Mouse (Mus musculus): ENCODE results near the gene Pakap. TPM values are rescaled to one million over a fixed set of nuclear protein-coding genes. Genes with fewer than 3 reads are reported as not detected.

The Pakap gene
- polyA plus RNA-seq, 1 experiment: not detected

DNA sequence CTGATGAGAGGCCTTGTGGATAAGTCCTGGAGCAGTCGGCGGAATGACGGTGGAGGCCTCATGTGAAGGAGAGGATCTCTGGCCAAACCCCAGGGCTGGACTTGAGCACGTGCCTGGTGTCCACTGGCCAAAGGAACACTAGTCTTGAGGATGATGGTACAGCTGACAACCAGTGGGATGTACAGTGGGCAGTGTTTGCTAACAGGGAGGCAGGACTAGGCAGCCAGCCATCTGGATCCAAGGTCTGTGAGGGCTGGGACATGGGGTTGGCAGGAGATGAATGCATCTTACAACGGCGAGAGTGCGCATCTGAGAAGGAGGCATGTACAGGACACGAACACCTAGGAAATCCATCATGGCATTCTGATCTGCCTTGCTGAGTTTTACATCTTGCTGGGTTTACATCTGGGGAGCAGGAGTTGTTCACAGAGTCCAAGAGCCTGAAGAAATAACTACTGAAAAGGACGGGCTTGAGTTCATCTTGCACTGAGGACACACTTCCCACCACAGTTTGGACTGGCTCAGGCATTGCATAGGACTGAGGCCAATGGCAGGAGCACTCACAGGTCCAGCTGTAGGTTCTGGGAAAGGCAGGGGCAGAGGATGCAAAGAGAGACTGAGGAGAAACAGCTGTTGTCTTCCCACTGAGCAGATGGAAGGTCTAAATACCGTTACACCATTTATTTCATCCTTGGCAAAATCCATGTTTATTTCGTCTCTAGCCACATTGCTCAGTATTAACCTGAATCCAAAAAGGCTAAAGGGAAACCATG lies 32.9 kb downstream of the Pakap start:
- no peak for TF ChIP-seq GATA1 (IDR thresholded peaks at IDR 0.05; ENCODE audit: low read length)

DNA sequence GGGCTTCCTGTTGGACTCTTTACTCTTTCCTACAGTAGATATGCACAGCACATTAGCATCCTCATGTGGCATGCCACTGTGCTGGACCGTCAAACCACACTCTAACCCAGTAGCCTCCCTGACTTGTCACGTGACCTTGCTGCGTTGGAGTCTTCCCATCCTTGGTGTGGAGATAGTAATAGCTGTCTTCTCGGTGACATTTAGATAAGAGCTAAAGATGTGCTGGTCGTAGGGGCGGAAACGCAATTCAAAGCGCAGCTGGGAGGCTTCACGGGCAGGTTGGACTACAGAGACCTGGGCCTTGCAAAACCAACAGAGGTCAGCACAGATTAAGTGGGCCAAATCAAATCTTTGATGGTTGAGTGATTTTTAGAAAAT lies 33.5 kb downstream of the Pakap start:
- TF ChIP-seq GATA1 (IDR thresholded peaks at IDR 0.05; ENCODE audit: low read length): no peak

DNA sequence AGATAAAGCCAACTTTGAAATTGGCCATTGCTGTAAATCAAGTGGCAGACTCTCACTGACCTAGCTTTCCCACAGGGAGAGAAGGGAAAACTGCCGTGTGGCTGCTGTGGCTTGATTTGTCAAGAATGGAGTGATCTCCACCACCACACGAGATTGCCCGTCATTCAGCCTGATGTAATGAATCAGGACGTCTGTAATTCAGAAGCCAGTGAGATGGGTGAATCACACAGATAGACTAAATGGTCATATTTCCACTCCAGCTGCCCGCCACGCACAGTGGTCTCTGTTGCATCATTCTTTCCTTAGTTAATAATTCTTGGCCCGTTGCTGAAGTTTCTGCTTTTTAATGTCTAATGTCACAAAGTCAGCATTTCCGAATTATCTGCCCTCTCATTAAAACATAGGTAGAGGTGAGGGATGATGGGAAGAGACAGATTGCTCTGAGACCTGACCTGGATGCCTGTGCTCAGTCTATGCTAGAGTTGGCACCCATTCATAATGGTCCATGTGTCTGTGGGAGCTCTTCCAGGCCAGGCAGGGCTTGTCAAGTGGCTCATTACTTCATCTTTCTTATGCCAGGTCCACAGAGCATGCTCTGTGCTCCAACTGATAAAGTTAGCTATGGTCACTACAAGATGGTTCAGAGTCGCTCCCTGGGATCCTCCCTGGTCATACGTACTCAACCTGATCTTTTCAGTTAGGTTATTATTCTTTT lies 34.1 kb downstream of the Pakap start:
- TF ChIP-seq GATA1 (IDR thresholded peaks at IDR 0.05; ENCODE audit: low read length): no peak

DNA sequence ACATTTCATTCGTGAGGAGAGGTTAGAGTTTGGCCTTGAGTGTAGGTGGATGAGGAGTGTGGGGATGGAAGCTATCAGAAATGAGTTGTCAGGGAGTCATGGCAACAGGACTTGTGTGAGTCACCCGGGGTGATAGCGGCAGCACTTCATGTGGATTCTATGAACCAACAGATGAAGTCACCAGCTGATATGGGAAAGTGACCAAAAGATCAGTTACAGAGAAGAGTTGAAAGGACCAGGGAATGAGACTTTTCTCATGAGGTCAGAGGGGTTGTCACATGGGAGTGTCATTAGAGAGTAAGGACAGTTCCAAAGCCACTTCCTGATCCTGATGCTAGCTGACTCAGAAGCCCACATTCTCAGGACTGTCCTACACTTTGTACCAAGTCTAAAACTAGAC lies 38.3 kb downstream of the Pakap start:
- TF ChIP-seq GATA1 (IDR thresholded peaks at IDR 0.05; ENCODE audit: low read length): no peak

DNA sequence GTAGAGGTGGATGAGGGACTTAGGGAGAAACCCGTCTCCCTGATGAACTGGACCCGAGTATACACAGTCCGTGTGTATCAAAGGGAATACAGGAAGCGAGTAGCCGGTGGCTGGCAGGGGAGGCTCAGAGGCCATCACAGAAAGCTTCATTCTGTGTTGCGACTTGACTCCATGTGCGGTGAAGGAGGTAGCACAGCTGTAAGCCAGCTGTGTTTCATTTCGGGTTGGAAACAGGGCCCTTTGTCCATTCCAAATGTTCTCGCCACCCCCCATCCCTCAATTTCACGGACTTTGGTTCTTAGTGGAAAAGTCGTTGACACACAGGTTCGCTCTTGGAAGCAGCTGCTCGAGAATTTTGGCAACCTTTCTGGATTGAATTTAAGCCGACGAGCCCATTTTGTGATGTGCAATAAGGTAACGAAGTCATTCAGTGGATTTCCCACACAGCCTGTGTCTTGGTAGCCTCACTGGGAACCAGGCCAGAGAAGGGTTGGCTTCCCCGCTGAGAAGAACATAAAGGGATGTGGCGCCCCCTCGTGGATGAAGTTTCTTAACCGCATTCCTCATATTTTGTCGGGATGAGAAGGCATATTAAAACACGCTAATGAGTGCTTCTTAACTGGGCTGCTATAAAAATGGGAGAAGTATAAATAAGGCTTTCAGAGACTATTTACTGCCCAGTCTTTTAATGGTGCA lies 39.4 kb downstream of the Pakap start:
- TF ChIP-seq GATA1 (IDR thresholded peaks at IDR 0.05; ENCODE audit: low read length): no peak

DNA sequence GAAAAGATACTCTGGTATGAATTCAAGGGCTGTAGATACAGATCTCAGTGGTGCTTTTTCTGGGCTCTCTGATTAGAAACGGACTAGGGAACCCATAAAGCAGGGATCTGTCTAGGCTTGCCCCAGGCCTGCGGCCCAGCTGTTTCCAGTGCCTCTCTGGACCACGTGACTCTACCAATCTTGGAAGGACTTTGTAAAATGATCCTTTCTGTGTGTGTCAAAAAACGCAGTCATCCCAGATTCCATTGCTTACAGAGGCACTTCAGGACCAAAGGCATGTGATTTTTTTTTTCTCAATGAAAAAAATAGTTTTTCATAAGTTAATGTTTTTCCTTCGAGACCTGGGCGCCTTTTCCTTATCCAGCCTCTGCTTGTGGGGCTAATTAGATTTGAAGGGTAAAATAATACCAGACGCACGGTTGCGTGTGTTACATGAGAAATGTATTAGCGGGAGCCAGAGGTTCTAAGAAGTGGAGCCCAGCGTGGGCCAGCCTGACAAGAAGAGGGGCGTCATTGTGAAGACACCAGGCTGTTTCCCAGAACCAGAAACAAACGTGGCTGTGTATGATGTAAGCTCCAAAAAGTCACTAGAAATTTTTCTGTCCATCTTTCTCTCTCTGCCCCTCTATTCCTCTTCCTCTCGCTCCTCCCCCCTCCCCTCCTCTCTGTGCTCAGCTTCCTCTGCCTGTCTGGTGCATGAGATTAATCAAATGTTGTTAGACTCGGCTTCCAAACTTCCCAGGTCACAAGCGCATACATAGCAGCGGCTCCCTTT lies 43.5 kb downstream of the Pakap start:
- no peak for TF ChIP-seq GATA1 (IDR thresholded peaks at IDR 0.05; ENCODE audit: low read length)

DNA sequence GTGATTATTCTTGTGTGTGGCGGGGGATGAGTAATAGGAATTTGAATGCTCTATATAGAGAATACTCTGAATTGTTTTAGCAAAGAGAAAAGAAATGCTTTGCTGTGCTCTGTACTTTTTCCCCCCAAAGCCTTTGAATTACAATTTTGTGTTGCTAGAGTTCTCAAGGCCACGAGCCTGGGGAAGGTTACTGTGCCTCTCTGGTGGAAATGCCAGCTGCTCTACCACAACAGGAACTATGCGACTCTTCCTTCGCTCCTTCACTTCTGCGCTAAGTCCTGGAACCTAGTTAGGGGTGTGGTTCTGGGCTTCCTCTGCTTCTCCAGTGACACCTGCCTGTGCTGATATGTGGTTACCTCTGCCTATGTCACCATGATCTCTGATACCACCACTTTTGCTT lies 44.7 kb downstream of the Pakap start:
- no peak for TF ChIP-seq GATA1 (IDR thresholded peaks at IDR 0.05; ENCODE audit: low read length)

DNA sequence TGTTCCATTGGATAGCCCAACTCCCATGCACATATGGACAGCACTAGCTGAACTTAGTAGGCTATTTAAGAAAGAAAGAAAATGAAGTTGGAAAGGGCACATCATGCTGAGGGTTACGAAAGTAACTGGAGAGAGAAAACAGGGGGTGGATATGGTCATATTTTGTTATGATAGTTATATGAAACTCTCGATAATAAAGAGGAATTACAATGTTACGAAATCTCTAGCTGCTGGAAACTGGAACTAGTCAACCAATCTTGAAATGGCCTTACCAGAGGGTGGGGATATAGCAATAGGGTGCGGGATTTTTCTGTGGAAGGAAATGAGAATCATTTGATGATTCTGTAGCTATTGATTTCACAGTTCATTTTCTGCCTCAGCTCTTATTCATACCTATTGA lies 46.7 kb downstream of the Pakap start:
- no peak for TF ChIP-seq GATA1 (IDR thresholded peaks at IDR 0.05; ENCODE audit: low read length)

DNA sequence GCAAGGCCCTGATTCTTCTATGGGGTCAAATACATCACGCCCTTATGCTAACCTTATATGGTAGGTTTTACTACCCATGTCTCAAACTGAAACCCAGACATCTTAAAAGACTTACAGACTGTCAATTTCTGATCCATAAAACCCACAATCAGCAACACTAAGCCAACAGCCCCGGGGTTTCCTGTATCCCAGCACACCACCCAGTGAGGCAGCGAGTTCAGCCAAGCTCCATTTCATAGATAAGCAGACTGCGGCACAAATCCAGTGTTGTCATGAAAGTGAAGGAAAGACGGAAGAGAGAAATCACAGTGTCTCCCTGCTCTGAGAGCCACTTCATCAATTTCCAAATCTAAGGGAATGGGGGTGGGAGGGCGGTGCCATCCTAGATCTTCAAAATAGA lies 50.8 kb downstream of the Pakap start:
- no peak for TF ChIP-seq GATA1 (IDR thresholded peaks at IDR 0.05; ENCODE audit: low read length)

DNA sequence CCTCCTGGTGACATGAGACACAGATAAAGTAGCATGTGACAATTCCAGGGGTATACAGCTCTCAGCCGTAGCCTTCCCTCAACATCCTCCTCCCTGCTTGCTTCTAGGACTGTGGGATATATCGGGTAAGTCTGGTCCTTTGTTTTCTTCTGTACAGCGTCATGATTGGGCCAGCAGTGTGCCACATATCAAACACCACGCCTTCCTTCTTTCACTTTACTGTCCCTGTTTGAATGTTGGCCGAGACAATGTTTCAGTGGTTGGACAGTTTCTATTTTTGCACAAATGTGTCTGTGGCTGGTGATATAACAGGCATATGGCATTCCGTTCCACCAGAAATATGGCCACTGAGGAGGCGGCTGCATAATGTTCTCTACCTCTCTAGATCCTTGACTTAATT lies 54.8 kb downstream of the Pakap start:
- TF ChIP-seq GATA1 (IDR thresholded peaks at IDR 0.05; ENCODE audit: low read length): no peak

DNA sequence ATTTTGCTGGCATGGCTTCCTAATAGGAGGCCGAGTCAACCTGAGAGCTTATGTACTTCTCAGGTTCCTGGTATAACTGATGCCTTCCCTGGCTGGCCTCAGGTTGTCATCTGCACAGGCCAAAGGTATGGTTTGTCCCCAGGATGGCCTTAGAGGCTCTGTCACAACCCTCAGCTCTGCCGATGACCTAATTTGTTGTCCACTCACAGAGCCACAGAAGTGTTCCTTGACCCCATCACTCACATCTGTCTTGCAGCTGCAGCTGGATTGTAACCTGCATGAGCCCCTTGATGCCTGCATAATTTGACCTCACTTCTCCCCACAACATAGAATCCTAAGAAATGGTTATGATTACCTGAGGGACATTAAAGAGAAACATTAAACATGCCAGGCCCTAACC lies 56.8 kb downstream of the Pakap start:
- no peak for TF ChIP-seq GATA1 (IDR thresholded peaks at IDR 0.05; ENCODE audit: low read length)

DNA sequence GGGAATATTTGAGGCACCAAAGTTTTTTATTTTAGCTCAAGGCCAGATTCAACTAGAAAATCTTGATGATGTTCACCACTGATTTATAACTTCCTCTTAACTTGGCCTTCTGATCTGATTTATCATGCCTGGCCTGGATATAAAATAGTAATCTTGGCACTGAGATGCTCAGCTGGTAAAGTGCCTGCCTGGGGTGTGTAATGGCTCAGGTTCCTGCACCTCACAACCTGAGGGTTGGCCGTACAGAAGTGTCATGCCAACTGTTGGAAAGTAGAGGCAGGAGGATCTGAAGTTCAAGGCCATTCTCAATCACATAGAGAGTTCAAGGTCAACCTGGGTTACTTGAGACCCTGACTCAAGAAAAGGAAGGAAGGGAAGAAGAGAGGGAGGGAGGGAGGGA lies 57.3 kb downstream of the Pakap start:
- TF ChIP-seq GATA1 (IDR thresholded peaks at IDR 0.05; ENCODE audit: low read length): no peak

DNA sequence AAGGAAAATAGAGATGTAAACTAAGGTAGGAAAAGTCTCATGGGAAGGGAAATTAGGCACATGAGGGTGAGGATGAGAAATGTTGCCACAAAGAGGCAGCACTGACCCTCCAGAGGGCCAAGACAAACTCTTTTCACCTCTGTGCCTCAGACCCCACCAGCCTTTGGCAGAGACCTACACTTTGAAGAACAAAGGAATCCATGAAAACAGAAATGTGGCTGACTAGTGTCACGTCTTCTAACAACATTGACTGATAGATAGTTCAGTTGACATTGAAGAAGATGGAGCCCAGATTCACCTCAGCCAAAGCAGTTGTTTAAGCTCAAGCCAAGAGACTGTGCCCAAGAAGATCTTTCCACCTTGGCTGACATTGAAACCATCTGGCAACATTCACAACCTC lies 57.8 kb downstream of the Pakap start:
- TF ChIP-seq GATA1 (IDR thresholded peaks at IDR 0.05; ENCODE audit: low read length): no peak

DNA sequence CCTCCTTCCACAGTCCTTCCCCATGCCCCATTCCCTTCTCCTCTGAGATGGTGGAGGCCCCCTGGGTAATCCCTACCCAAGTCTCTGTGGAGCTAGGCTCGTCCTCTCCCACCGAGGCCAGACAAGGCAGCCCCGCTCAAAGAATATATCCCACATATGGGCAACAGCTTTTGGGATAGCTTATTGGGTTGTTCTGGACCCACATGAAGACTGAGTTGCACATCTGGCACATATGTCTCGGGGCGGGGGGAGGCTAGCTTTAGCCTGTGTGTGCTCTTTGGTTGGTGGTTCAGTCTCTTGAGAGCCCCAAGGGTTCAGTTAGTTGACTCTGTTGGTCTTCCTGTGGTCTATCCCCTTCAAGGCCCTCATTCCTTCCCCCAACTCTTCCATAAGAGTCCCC lies 58.9 kb downstream of the Pakap start:
- no peak for TF ChIP-seq GATA1 (IDR thresholded peaks at IDR 0.05; ENCODE audit: low read length)

DNA sequence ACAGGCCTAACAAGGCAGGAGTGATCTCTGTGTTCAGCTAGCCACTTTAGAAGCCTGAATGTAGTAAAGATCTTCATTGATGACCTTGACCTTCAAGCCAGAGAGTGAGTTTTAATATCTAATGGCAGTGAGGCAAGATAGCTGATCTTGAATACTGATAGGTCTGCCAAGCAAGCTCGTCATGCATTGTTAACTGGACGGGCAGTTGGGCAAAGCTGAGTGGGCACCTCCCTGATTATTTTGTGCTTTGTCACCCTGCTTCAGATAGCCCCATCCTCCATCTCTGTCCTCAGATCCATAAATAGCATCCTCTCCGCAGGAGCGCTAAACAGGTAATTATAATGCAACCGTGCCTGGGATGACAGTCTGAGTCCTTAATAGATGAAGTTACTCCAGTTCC lies 64.4 kb downstream of the Pakap start:
- no peak for TF ChIP-seq GATA1 (IDR thresholded peaks at IDR 0.05; ENCODE audit: low read length)

DNA sequence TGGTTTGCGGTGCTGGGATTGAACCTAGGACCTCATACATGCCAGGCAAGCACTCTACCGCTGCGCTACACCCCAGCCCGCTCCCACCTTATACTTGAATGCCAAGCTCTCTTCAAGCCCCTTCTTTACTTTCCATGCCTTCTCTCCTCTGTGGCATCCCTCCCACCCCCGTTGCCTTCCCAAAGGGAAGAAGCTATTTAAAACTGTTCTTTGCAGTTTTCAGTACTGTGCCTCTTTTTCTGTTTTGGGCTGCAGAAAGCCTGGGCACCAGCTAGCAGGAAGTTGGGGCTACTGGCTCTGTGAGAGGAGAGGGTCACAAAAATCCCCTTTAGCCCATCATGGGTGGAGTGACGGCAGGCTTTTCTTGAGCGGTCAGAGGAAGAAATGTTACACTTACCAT lies 65.1 kb downstream of the Pakap start:
- TF ChIP-seq GATA1 (IDR thresholded peaks at IDR 0.05; ENCODE audit: low read length): no peak
